Mouse (Mus musculus): ENCODE measurements around the gene Cand1.

Gene Cand1

GRCm38 (mm10) chr10:119206309-119206932 lies 33.4 kb downstream of the Cand1 start:
- no peak for DNase-seq

- no peak for DNase-seq
Measured at GRCm38 (mm10) chr10:119205229-119205628, 34.6 kb downstream of the Cand1 start.

GRCm38 (mm10) chr10:119204334-119204946 lies 35.4 kb downstream of the Cand1 start:
- peak; percentile 18 to 48 for DNase-seq

GRCm38 (mm10) chr10:119199864-119200263 lies 40.0 kb downstream of the Cand1 start:
- DNase-seq, result no peak

GRCm38 (mm10) chr10:119198186-119198880 lies 41.5 kb downstream of the Cand1 start:
- DNase-seq, result no peak

- no peak for DNase-seq
Measured at GRCm38 (mm10) chr10:119197621-119198150, 42.2 kb downstream of the Cand1 start.

- DNase-seq, result no peak
Measured at GRCm38 (mm10) chr10:119192598-119193372, 47.1 kb downstream of the Cand1 start.

GRCm38 (mm10) chr10:119187720-119188119 lies 52.1 kb downstream of the Cand1 start:
- no peak for DNase-seq

GRCm38 (mm10) chr10:119169656-119170055 lies 70.2 kb downstream of the Cand1 start:
- DNase-seq, result no peak

GRCm38 (mm10) chr10:119169237-119169636 lies 70.6 kb downstream of the Cand1 start:
- DNase-seq, result no peak

GRCm38 (mm10) chr10:119168791-119169190 lies 71.1 kb downstream of the Cand1 start:
- peak; percentile 7 to 24 for DNase-seq

GRCm38 (mm10) chr10:119167858-119168257 lies 72.0 kb downstream of the Cand1 start:
- DNase-seq, result peak; percentile 36 to 53

- DNase-seq, result no peak
Measured at GRCm38 (mm10) chr10:119165051-119165450, 74.8 kb downstream of the Cand1 start.

- no peak for DNase-seq
Measured at GRCm38 (mm10) chr10:119161820-119162382, 78.0 kb downstream of the Cand1 start.

- no peak for DNase-seq
Measured at GRCm38 (mm10) chr10:119160161-119160560, 79.7 kb downstream of the Cand1 start.

- no peak for DNase-seq
Measured at GRCm38 (mm10) chr10:119149261-119149660, 90.6 kb downstream of the Cand1 start.
